Mouse (Mus musculus) bone marrow, adult 2 months (tissue): Measurements from ENCODE around the gene Tmem11.

Experiments used
- CTCF ChIP-seq: fragments of 200-500 bp; IDR thresholded peaks from 2 replicates; pipeline ENCODE4 v1.5.1; 2011; ENCODE audit warnings: low read length, control low read depth; ENCODE audit not compliant: control insufficient read depth, insufficient read depth
- POLR2A ChIP-seq: fragments of 200-500 bp; IDR thresholded peaks from 2 replicates; pipeline ENCODE4 v1.6.1; 2011; ENCODE audit warnings: low read depth, mild to moderate bottlenecking, control low read depth, low read length, borderline replicate concordance; ENCODE audit not compliant: control insufficient read depth

- no peak for TF ChIP-seq CTCF
- no peak for TF ChIP-seq POLR2A
Measured at GRCm38 (mm10) chr11:60890744-60891143, 11.7 kb upstream of the Tmem11 start.
